Mouse (Mus musculus) mouse trophoblast stem cell (cell line): ENCODE results near the gene Polr3h.

Source experiments
- in situ Hi-C, 2 experiments: fragments of 300-500 bp; cut with MseI, MboI; formaldehyde crosslinking; loops; 2 replicates in 1 of 2; 3 replicates in 1 of 2; pipeline ENCODE4 v1.15.1; 2025

Gene Polr3h

GRCm38 (mm10) chr15:81872262-81873136, 53.5 kb downstream of the Polr3h start, which contains the start of gene Aco2:
TSS of gene Aco2 (plus strand) at chr15:81872309.
- in situ Hi-C loops: no loop called here

GRCm38 (mm10) chr15:81871604-81872261, 54.3 kb downstream of the Polr3h start, which contains the start of gene Phf5a:
TSS of gene Phf5a (minus strand) at chr15:81871911.
- in situ Hi-C loops: no loop called here

- in situ Hi-C loops: no loop called here
Measured at GRCm38 (mm10) chr15:81869985-81870384, 56.1 kb downstream of the Polr3h start.

GRCm38 (mm10) chr15:81864238-81864637, 61.8 kb downstream of the Polr3h start:
- in situ Hi-C loops: no loop called here

- in situ Hi-C loops: no loop called here
Measured at GRCm38 (mm10) chr15:81860471-81861135, 65.4 kb downstream of the Polr3h start.

- in situ Hi-C loops: no loop called here
Measured at GRCm38 (mm10) chr15:81859330-81860255, 66.4 kb downstream of the Polr3h start.

- in situ Hi-C loops: no loop called here
Measured at GRCm38 (mm10) chr15:81858517-81859329, 67.3 kb downstream of the Polr3h start, which contains the start of gene Tob2. TSS of gene Tob2 (minus strand) at chr15:81858796.

GRCm38 (mm10) chr15:81858138-81858516, 67.9 kb downstream of the Polr3h start:
- in situ Hi-C loops: no loop called here

- in situ Hi-C loops: no loop called here
Measured at GRCm38 (mm10) chr15:81857724-81858116, 68.3 kb downstream of the Polr3h start.

GRCm38 (mm10) chr15:81856938-81857723, 68.9 kb downstream of the Polr3h start:
- in situ Hi-C loops: no loop called here

GRCm38 (mm10) chr15:81856030-81856790, 69.8 kb downstream of the Polr3h start:
- in situ Hi-C loops: no loop called here

- in situ Hi-C loops: no loop called here
Measured at GRCm38 (mm10) chr15:81853081-81853480, 73.0 kb downstream of the Polr3h start.

- in situ Hi-C loops: no loop called here
Measured at GRCm38 (mm10) chr15:81852411-81853000, 73.5 kb downstream of the Polr3h start.

GRCm38 (mm10) chr15:81851375-81851774, 74.7 kb downstream of the Polr3h start:
- in situ Hi-C loops: no loop called here

- in situ Hi-C loops: no loop called here
Measured at GRCm38 (mm10) chr15:81850718-81851117, 75.3 kb downstream of the Polr3h start.

- in situ Hi-C loops: no loop called here
Measured at GRCm38 (mm10) chr15:81849104-81849503, 76.9 kb downstream of the Polr3h start.

GRCm38 (mm10) chr15:81848301-81848700, 77.7 kb downstream of the Polr3h start:
- in situ Hi-C loops: no loop called here

- in situ Hi-C loops: no loop called here
Measured at GRCm38 (mm10) chr15:81847861-81848260, 78.2 kb downstream of the Polr3h start.
